Mouse (Mus musculus): ENCODE measurements around the gene Atad5. TPM values are rescaled to one million over a fixed set of nuclear protein-coding genes. Genes with fewer than 3 reads are reported as not detected.
"Not testable (repeated sequence)": the region's sequence is repeated elsewhere in the genome, so short reads cannot be mapped to it uniquely, and the experiment has no call there.

Atad5 gene
- polyA plus RNA-seq, 1 experiment from 2014 or later = 9.3 TPM

- no peak for ATAC-seq (ENCODE audit: insufficient number of reproducible peaks, low FRiP score, low TSS enrichment, low read depth)
- 88% methylated on average over 11 of the region's 11 CpGs for WGBS
- Histone ChIP-seq H3K4me1 (0 out of 2 replicates have a peak, but pooled peaks cover 2% of the 10 kb centered on the region), H3K9ac (no peak overlapping the region), H3K9me3 (replicated peaks) (no peaks in the 10 kb centered on the region), H3K4me3 (replicated peaks) (no peak overlapping the region), H3K27ac (replicated peaks) (no peak overlapping the region), H3K27me3 (no peaks in the 10 kb centered on the region), H3K4me2 (replicated peaks) (no peak overlapping the region), H3K36me3 (peaks cover 40% of the 10 kb centered on the region)
Observed at GRCm38 (mm10) chr11:80135954-80136683, 46.9 kb downstream of the Atad5 start.

GRCm38 (mm10) chr11:80136786-80137185, 47.6 kb downstream of the Atad5 start:
- H3K4me2 ChIP-seq (replicated peaks) = no peak overlapping the region
- WGBS = 90% methylated on average over 13 of the region's 13 CpGs
- ATAC-seq (ENCODE audit: insufficient number of reproducible peaks, low FRiP score, low TSS enrichment, low read depth) = no peak
- no peaks in the 10 kb centered on the region for H3K9me3 ChIP-seq (replicated peaks)
- no peak overlapping the region for H3K27ac ChIP-seq (replicated peaks)
- H3K4me1 ChIP-seq = 0 out of 2 replicates have a peak, but pooled peaks cover 3% of the 10 kb centered on the region
- no peak overlapping the region for H3K4me3 ChIP-seq (replicated peaks)
- H3K36me3 ChIP-seq = peaks cover 35% of the 10 kb centered on the region
- H3K27me3 ChIP-seq = no peaks in the 10 kb centered on the region
- H3K9ac ChIP-seq = no peak overlapping the region

GRCm38 (mm10) chr11:80137773-80138172, 48.6 kb downstream of the Atad5 start:
- Histone ChIP-seq H3K27ac (replicated peaks) (no peak overlapping the region), H3K27me3 (no peaks in the 10 kb centered on the region), H3K4me3 (replicated peaks) (no peak overlapping the region), H3K9me3 (replicated peaks) (no peaks in the 10 kb centered on the region), H3K36me3 (peaks cover 26% of the 10 kb centered on the region), H3K9ac (no peak overlapping the region), H3K4me2 (replicated peaks) (no peak overlapping the region), H3K4me1 (peaks cover 8% of the 10 kb centered on the region)
- no peak for ATAC-seq (ENCODE audit: insufficient number of reproducible peaks, low FRiP score, low TSS enrichment, low read depth)
- WGBS = 90% methylated on average over 5 of the region's 5 CpGs

- peaks cover 13% of the 10 kb centered on the region for H3K4me1 ChIP-seq
- H3K4me2 ChIP-seq (replicated peaks) = peak within 1 kb of the TSS; percentile 67
- peak within 1 kb of the TSS; percentile 84 for H3K9ac ChIP-seq
- no peaks in the 10 kb centered on the region for H3K9me3 ChIP-seq (replicated peaks)
- peak within 1 kb of the TSS; percentile 88 for H3K27ac ChIP-seq (replicated peaks)
- ATAC-seq (ENCODE audit: insufficient number of reproducible peaks, low FRiP score, low TSS enrichment, low read depth) = peak; percentile 89
- H3K4me3 ChIP-seq (replicated peaks) = peak within 1 kb of the TSS; percentile 83
- peaks cover 4% of the 10 kb centered on the region; the same call in 1 of the 2 replicates for H3K36me3 ChIP-seq
- no peaks in the 10 kb centered on the region for H3K27me3 ChIP-seq
- WGBS = under 1% methylated on average over 40 of the region's 40 CpGs
Observed at GRCm38 (mm10) chr11:80141825-80142521, 52.8 kb downstream of the Atad5 start, which contains the start of gene Tefm. Gene Tefm (minus strand): TSS chr11:80142175.

- Histone ChIP-seq H3K27me3 (no peaks in the 10 kb centered on the region), H3K4me1 (peaks cover 13% of the 10 kb centered on the region), H3K9ac (no peak overlapping the region), H3K9me3 (replicated peaks) (no peaks in the 10 kb centered on the region), H3K4me2 (replicated peaks) (peak overlapping the region; percentile 67), H3K4me3 (replicated peaks) (peak overlapping the region; percentile 83), H3K27ac (replicated peaks) (no peak overlapping the region), H3K36me3 (0 out of 2 replicates have a peak, but pooled peaks cover 3% of the 10 kb centered on the region)
- 41% methylated on average over 8 of the region's 8 CpGs for WGBS
- ATAC-seq (ENCODE audit: insufficient number of reproducible peaks, low FRiP score, low TSS enrichment, low read depth) = no peak
Observed at GRCm38 (mm10) chr11:80142872-80143271, 53.7 kb downstream of the Atad5 start.

- no peak overlapping the region for H3K4me3 ChIP-seq (replicated peaks)
- 48% methylated on average over 10 of the region's 10 CpGs for WGBS
- 0 out of 2 replicates have a peak, but pooled peaks cover 4% of the 10 kb centered on the region for H3K27me3 ChIP-seq
- no peaks in the 10 kb centered on the region for H3K9me3 ChIP-seq (replicated peaks)
- no peak overlapping the region for H3K4me2 ChIP-seq (replicated peaks)
- no peaks in the 10 kb centered on the region for H3K36me3 ChIP-seq
- H3K4me1 ChIP-seq = peaks cover 13% of the 10 kb centered on the region
- no peak for ATAC-seq (ENCODE audit: insufficient number of reproducible peaks, low FRiP score, low TSS enrichment, low read depth)
- H3K9ac ChIP-seq = no peak overlapping the region
- H3K27ac ChIP-seq (replicated peaks) = no peak overlapping the region
Observed at GRCm38 (mm10) chr11:80145787-80146275, 56.6 kb downstream of the Atad5 start.

- no peak for ATAC-seq (ENCODE audit: insufficient number of reproducible peaks, low FRiP score, low TSS enrichment, low read depth)
Observed at GRCm38 (mm10) chr11:80147748-80148147, 58.5 kb downstream of the Atad5 start.

GRCm38 (mm10) chr11:80148313-80148712, 59.1 kb downstream of the Atad5 start:
- ATAC-seq (ENCODE audit: insufficient number of reproducible peaks, low FRiP score, low TSS enrichment, low read depth) = no peak
- WGBS = 36% methylated on average over 1 of the region's 1 CpGs
- H3K27ac ChIP-seq (replicated peaks) = no peak overlapping the region

More at GRCm38 (mm10) chr11:80147748-80148147, 58.5 kb downstream of the Atad5 start:
- H3K36me3 ChIP-seq = no peaks in the 10 kb centered on the region
- peaks cover 16% of the 10 kb centered on the region; the same call in 1 of the 2 replicates for H3K27me3 ChIP-seq
- H3K4me3 ChIP-seq (replicated peaks) = no peak overlapping the region
- H3K4me1 ChIP-seq = peaks cover 5% of the 10 kb centered on the region
- no peak overlapping the region for H3K9ac ChIP-seq
- WGBS = 73% methylated on average over 6 of the region's 6 CpGs
- no peak overlapping the region for H3K27ac ChIP-seq (replicated peaks)
- no peak overlapping the region for H3K4me2 ChIP-seq (replicated peaks)
- no peaks in the 10 kb centered on the region for H3K9me3 ChIP-seq (replicated peaks)

GRCm38 (mm10) chr11:80148974-80149373, 59.8 kb downstream of the Atad5 start:
- ATAC-seq (ENCODE audit: insufficient number of reproducible peaks, low FRiP score, low TSS enrichment, low read depth) = not testable (repeated sequence)

More at GRCm38 (mm10) chr11:80148313-80148712, 59.1 kb downstream of the Atad5 start:
- Histone ChIP-seq H3K27me3 (peaks cover 21% of the 10 kb centered on the region; the same call in 1 of the 2 replicates), H3K9me3 (replicated peaks) (no peaks in the 10 kb centered on the region), H3K4me2 (replicated peaks) (no peak overlapping the region), H3K9ac (no peak overlapping the region), H3K4me3 (replicated peaks) (no peak overlapping the region), H3K4me1 (no peaks in the 10 kb centered on the region), H3K36me3 (no peaks in the 10 kb centered on the region)

GRCm38 (mm10) chr11:80149412-80150023, 60.3 kb downstream of the Atad5 start:
- WGBS = 80% methylated on average over 8 of the region's 8 CpGs

More at GRCm38 (mm10) chr11:80148974-80149373, 59.8 kb downstream of the Atad5 start:
- H3K4me3 ChIP-seq (replicated peaks); H3K36me3 ChIP-seq; H3K4me1 ChIP-seq; H3K4me2 ChIP-seq (replicated peaks); H3K27ac ChIP-seq (replicated peaks); H3K9me3 ChIP-seq (replicated peaks); H3K9ac ChIP-seq: not testable (repeated sequence)
- H3K27me3 ChIP-seq = peaks cover 28% of the 10 kb centered on the region
- WGBS = 74% methylated on average over 2 of the region's 4 CpGs

GRCm38 (mm10) chr11:80150566-80150965, 61.4 kb downstream of the Atad5 start:
- no peak overlapping the region for H3K27ac ChIP-seq (replicated peaks)
- peaks cover 8% of the 10 kb centered on the region for H3K4me1 ChIP-seq
- H3K36me3 ChIP-seq = no peaks in the 10 kb centered on the region
- H3K4me3 ChIP-seq (replicated peaks) = no peak overlapping the region
- H3K9ac ChIP-seq = no peak overlapping the region
- no peaks in the 10 kb centered on the region for H3K9me3 ChIP-seq (replicated peaks)
- ATAC-seq (ENCODE audit: insufficient number of reproducible peaks, low FRiP score, low TSS enrichment, low read depth) = no peak
- H3K4me2 ChIP-seq (replicated peaks) = no peak overlapping the region
- H3K27me3 ChIP-seq = peaks cover 44% of the 10 kb centered on the region
- WGBS = 70% methylated on average over 5 of the region's 5 CpGs

More at GRCm38 (mm10) chr11:80149412-80150023, 60.3 kb downstream of the Atad5 start:
- Histone ChIP-seq H3K4me1 (peaks cover 7% of the 10 kb centered on the region), H3K9ac (no peak overlapping the region), H3K27me3 (peaks cover 33% of the 10 kb centered on the region), H3K9me3 (replicated peaks) (no peaks in the 10 kb centered on the region), H3K4me2 (replicated peaks) (no peak overlapping the region), H3K4me3 (replicated peaks) (no peak overlapping the region), H3K36me3 (no peaks in the 10 kb centered on the region), H3K27ac (replicated peaks) (no peak overlapping the region)
- no peak for ATAC-seq (ENCODE audit: insufficient number of reproducible peaks, low FRiP score, low TSS enrichment, low read depth)
